26 mouse cellular contexts compared by ENCODE assay signal in genomic region chr6:120635391-120636028, GRCm38 (mm10). TPM values are rescaled to one million over a fixed set of nuclear protein-coding genes. Genes with fewer than 3 reads are reported as not detected.
DNase-seq lines count a peak whose midpoint lies in the region; TF ChIP-seq lines count a peak whose summit lies in the region.
"Had no signal": no experiment of that assay in that cellular context is flagged by ENCODE, and none has a peak within 500 bp of the region (broad histone marks: within the 10 kb centered on the region; RNA-seq: fewer than 3 reads in every experiment).

No protein-coding gene starts in this region.

- no peak for TF ChIP-seq POLR2A in lung, adult 2 months (IDR thresholded peaks at IDR 0.05; ENCODE audit: borderline replicate concordance, extremely low read depth, low read depth, low read length)

- 67% methylated on average over 8 of the region's 8 CpGs for WGBS in lung, adult 2 months

- H3K4me3 ChIP-seq in lung, adult 2 months (replicated peaks; ENCODE audit: extremely low read depth, low read depth, low read length): no peak overlapping the region
- H3K4me3 ChIP-seq: embryonic facial prominence, embryonic 10.5 days; embryonic facial prominence, embryonic 15.5 days; forebrain, embryonic 13.5 days; heart, embryonic 10.5 days; hindbrain, embryonic 13.5 days; limb, embryonic 12.5 days; midbrain, embryonic 10.5 days; midbrain, embryonic 15.5 days; neural tube, embryonic 15.5 days had no signal

- no peaks in the 10 kb centered on the region for H3K4me1 ChIP-seq in lung, adult 2 months (ENCODE audit: control insufficient read depth, insufficient read depth, low read length)
- H3K4me1 ChIP-seq: embryonic facial prominence, embryonic 10.5 days; embryonic facial prominence, embryonic 15.5 days; forebrain, embryonic 13.5 days; heart, embryonic 10.5 days; hindbrain, embryonic 13.5 days; limb, embryonic 12.5 days; midbrain, embryonic 15.5 days; neural tube, embryonic 15.5 days had no signal

- peak; percentile 85 for DNase-seq in A20 (ENCODE audit: low read depth, low spot score)
- DNase-seq in B cell, adult 2 months: peak; percentile 24 to 32
- peak; percentile 19 for DNase-seq in lung, adult 2 months
- DNase-seq in lung, postnatal 25 days (ENCODE audit: low spot score): peak; percentile 71
- DNase-seq in adrenal gland, postnatal 25 days: no peak
- DNase-seq in embryo, embryonic 10 days (ENCODE audit: low spot score): no peak
- DNase-seq in thymus, postnatal 36 days: no peak
- DNase-seq: adrenal gland, postnatal 10 days; cerebellum, adult 2 months; cerebellum, postnatal 14 days; gastrocnemius, postnatal 14 days; heart, adult 11 months; heart, postnatal 4 days; retina, postnatal 1 day; right cerebral cortex, postnatal 14 days; thymus, adult 2 months; thymus, postnatal 4 days had no signal

- TF ChIP-seq CTCF in lung, adult 2 months (IDR thresholded peaks at IDR 0.05; ENCODE audit: insufficient read depth, low read length): no peak

RNA-seq across cellular contexts. Expression of gene Cecr2, which starts 30.7 kb away (rescaled TPM):
- polyA plus RNA-seq in lung, adult 2 months (2012; rRNA removed): 6.4 and 8.3 TPM in 2 replicates
- 11.3 and 12.9 TPM in 2 replicates for total RNA-seq in adrenal gland, postnatal 25 days (2021)

Comparison
In these comparisons a context has a peak if more than half of its experiments do, and no peak if none do; other contexts are left out.
1. DNase-seq: peak in A20 (single experiment), B cell, adult 2 months (2 of 2), lung, adult 2 months (single experiment) and lung, postnatal 25 days (single experiment); none in adrenal gland, postnatal 25 days (single experiment), embryo, embryonic 10 days (single experiment) and thymus, postnatal 36 days (0 of 2).